8 mouse cellular contexts compared by ENCODE assay signal in the genomic region with DNA sequence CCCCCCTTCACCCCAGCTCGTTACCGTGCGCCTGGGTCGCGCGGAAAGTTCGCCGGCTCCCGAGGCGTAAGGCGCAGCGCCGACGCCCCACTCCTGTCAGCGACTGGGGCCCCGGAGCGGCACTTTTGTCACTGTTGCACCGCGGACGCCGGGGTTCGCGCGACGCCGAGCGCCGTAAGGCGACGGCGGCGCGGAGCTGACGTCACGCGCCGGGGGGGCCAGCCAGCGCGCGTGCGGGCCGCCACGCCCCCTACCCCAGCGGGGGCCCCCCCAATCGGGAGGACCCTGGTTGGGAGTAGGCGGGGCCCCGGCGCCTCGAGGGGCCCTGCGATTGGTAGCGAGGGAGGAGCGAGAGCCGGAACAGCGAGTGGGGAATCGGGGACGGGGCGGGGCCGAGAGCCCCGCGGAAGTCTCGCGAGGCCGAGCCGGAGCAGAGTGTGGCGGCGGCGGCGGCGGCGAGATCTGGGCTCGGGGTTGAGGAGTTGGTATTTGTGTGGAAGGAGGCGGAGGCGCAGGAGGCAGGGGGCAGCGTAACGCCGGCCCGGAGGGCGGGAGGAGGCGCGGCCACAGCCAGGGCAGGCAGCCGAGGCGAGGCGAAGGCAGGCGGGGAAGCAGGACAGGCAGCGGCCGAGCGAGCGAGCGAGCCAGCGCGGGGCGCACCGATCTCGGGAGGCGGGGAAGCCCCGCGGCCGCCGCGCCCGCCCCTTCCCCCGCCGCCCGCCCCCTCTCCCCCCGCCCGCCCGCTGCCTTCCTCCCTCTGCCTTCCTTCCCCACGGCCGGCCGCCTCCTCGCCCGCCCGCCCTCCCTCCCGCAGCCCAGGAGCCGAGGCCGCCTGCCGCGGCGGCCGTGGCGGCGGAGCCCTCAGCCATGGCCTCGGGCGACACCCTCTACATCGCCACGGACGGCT. TPM values are rescaled to one million over a fixed set of nuclear protein-coding genes. Genes with fewer than 3 reads are reported as not detected.
DNase-seq lines count a peak whose midpoint lies in the region; ATAC-seq and TF ChIP-seq lines count a peak whose summit lies in the region.

A gene (plus strand): TSS at position 428 of the 907 bp plus-strand sequence.

- WGBS in forebrain, embryonic 10.5 days = under 1% methylated on average over 101 of the region's 127 CpGs
- under 1% methylated on average over 104 of the region's 127 CpGs for WGBS in heart, embryonic 15.5 days
- WGBS in liver, embryonic 14.5 days (ENCODE audit: insufficient replicate concordance) = under 1% methylated on average over 75 of the region's 127 CpGs
- under 1% methylated on average over 50 of the region's 127 CpGs for WGBS in neural tube, embryonic 11.5 days
- under 1% methylated on average over 65 of the region's 127 CpGs for WGBS in stomach, postnatal 0 days

- peak; percentile 53 for TF ChIP-seq EP300 in liver, embryonic 14.5 days (IDR thresholded peaks at IDR 0.05; ENCODE audit: low read depth)
- TF ChIP-seq EP300 in stomach, postnatal 0 days (optimal IDR thresholded peaks at IDR 0.05) = peak; percentile 89

- TF ChIP-seq CTCF in liver, embryonic 14.5 days (IDR thresholded peaks at IDR 0.05; ENCODE audit: low read depth) = 0 out of 2 replicates have a peak, but pooled peaks have one; percentile 3
- TF ChIP-seq CTCF in stomach, postnatal 0 days (IDR thresholded peaks at IDR 0.05; ENCODE audit: low read depth) = peak; percentile 48

- H3K9ac ChIP-seq in heart, embryonic 15.5 days = peak within 1 kb of the TSS; percentile 97
- H3K9ac ChIP-seq in liver, embryonic 14.5 days (replicated peaks) = peak within 1 kb of the TSS; percentile 93
- H3K9ac ChIP-seq in neural tube, embryonic 11.5 days (ENCODE audit: low read length) = peak within 1 kb of the TSS; percentile 90
- peak within 1 kb of the TSS; percentile 94 for H3K9ac ChIP-seq in stomach, postnatal 0 days (ENCODE audit: low read length)

- H3K9me3 ChIP-seq in forebrain, embryonic 10.5 days = no peaks in the 10 kb centered on the region
- no peaks in the 10 kb centered on the region for H3K9me3 ChIP-seq in heart, embryonic 15.5 days (replicated peaks)
- no peaks in the 10 kb centered on the region for H3K9me3 ChIP-seq in liver, embryonic 14.5 days (ENCODE audit: control insufficient read depth, low read length)
- no peaks in the 10 kb centered on the region for H3K9me3 ChIP-seq in neural tube, embryonic 11.5 days (ENCODE audit: control insufficient read depth, low read length)
- H3K9me3 ChIP-seq in stomach, postnatal 0 days (ENCODE audit: control insufficient read depth, low read length) = no peaks in the 10 kb centered on the region

- H3K4me3 ChIP-seq in forebrain, embryonic 10.5 days = peak within 1 kb of the TSS; percentile 98
- peak within 1 kb of the TSS; percentile 99 for H3K4me3 ChIP-seq in heart, embryonic 15.5 days
- H3K4me3 ChIP-seq in liver, embryonic 14.5 days (ENCODE audit: insufficient read depth in 1 of 2, low read depth in 2 of 2, low read length in 2 of 2) = peak within 1 kb of the TSS; percentile 80 to 98
- peak within 1 kb of the TSS; percentile 91 for H3K4me3 ChIP-seq in neural tube, embryonic 11.5 days (ENCODE audit: low read depth, low read length)
- peak within 1 kb of the TSS; percentile 99 for H3K4me3 ChIP-seq in stomach, postnatal 0 days (ENCODE audit: low read depth, low read length)

- H3K4me2 ChIP-seq in heart, embryonic 15.5 days = peak within 1 kb of the TSS; percentile 63
- H3K4me2 ChIP-seq in liver, embryonic 14.5 days (ENCODE audit: low read depth) = peak within 1 kb of the TSS; percentile 88
- H3K4me2 ChIP-seq in neural tube, embryonic 11.5 days (ENCODE audit: low read depth) = peak within 1 kb of the TSS; percentile 59
- peak within 1 kb of the TSS; percentile 62 for H3K4me2 ChIP-seq in stomach, postnatal 0 days (replicated peaks; ENCODE audit: low read depth)

- no peaks in the 10 kb centered on the region for H3K27me3 ChIP-seq in forebrain, embryonic 10.5 days (ENCODE audit: poor library complexity, severe bottlenecking)
- no peaks in the 10 kb centered on the region for H3K27me3 ChIP-seq in heart, embryonic 15.5 days
- H3K27me3 ChIP-seq in liver, embryonic 14.5 days (ENCODE audit: control insufficient read depth, insufficient read depth, low read length) = no peaks in the 10 kb centered on the region
- no peaks in the 10 kb centered on the region for H3K27me3 ChIP-seq in neural tube, embryonic 11.5 days (ENCODE audit: control insufficient read depth, insufficient read depth, low read length)
- no peaks in the 10 kb centered on the region for H3K27me3 ChIP-seq in stomach, postnatal 0 days (ENCODE audit: control insufficient read depth, insufficient read depth, low read length)

- H3K27ac ChIP-seq in forebrain, embryonic 10.5 days = peak within 1 kb of the TSS; percentile 97
- H3K27ac ChIP-seq in heart, embryonic 15.5 days = peak within 1 kb of the TSS; percentile 100
- H3K27ac ChIP-seq in liver, embryonic 14.5 days = peak within 1 kb of the TSS; percentile 90
- peak within 1 kb of the TSS; percentile 96 for H3K27ac ChIP-seq in neural tube, embryonic 11.5 days (ENCODE audit: low read depth, low read length)
- peak within 1 kb of the TSS; percentile 100 for H3K27ac ChIP-seq in stomach, postnatal 0 days (replicated peaks)

- peak; percentile 98 to 99 for DNase-seq in CD8-positive naive resting alpha-beta T cell, adult 2 months (ENCODE audit: low read depth in 2 of 2, low spot score in 2 of 2)
- DNase-seq in c-Kit-positive CD71-negative TER-119-negative erythroid progenitor cells, embryonic 14.5 days (ENCODE audit: low read depth) = peak; percentile 94
- DNase-seq in forebrain, embryonic 10.5 days (ENCODE audit: extremely low spot score, low spot score) = peak; percentile 97
- DNase-seq in kidney, postnatal 25 days = peak; percentile 98 to 100
- peak; percentile 96 to 97 (median 97) for DNase-seq in liver, embryonic 14.5 days (ENCODE audit: low read depth in 3 of 3, low spot score in 3 of 3)
- DNase-seq in neural tube, embryonic 11.5 days (ENCODE audit: low spot score) = peak; percentile 99
- peak; percentile 99 for DNase-seq in stomach, postnatal 0 days (ENCODE audit: low spot score)

- ATAC-seq in heart, embryonic 15.5 days (replicated peaks; ENCODE audit: insufficient number of reproducible peaks, insufficient read depth, low FRiP score, low read depth) = peak; percentile 93
- ATAC-seq in liver, embryonic 14.5 days (ENCODE audit: insufficient read depth) = peak; percentile 82
- ATAC-seq in neural tube, embryonic 11.5 days (ENCODE audit: insufficient read depth, low FRiP score, low TSS enrichment) = peak; percentile 94
- peak; percentile 95 for ATAC-seq in stomach, postnatal 0 days (ENCODE audit: low FRiP score, low TSS enrichment)

- H3K4me1 ChIP-seq in forebrain, embryonic 10.5 days = peaks cover 39% of the 10 kb centered on the region
- peaks cover 20% of the 10 kb centered on the region for H3K4me1 ChIP-seq in heart, embryonic 15.5 days (replicated peaks)
- H3K4me1 ChIP-seq in liver, embryonic 14.5 days (replicated peaks; ENCODE audit: control insufficient read depth in 2 of 2, insufficient read depth in 2 of 2, low read length in 1 of 2) = peaks cover 34 to 36% of the 10 kb centered on the region in 2 experiments
- peaks cover 6% of the 10 kb centered on the region; the same call in 1 of the 2 replicates for H3K4me1 ChIP-seq in neural tube, embryonic 11.5 days (ENCODE audit: control insufficient read depth, insufficient read depth, low read length)
- H3K4me1 ChIP-seq in stomach, postnatal 0 days (replicated peaks; ENCODE audit: control insufficient read depth, insufficient read depth) = no peaks in the 10 kb centered on the region; the same call in 1 of the 2 replicates

- H3K36me3 ChIP-seq in forebrain, embryonic 10.5 days (replicated peaks) = peaks cover 18% of the 10 kb centered on the region
- H3K36me3 ChIP-seq in heart, embryonic 15.5 days = no peaks in the 10 kb centered on the region
- H3K36me3 ChIP-seq in liver, embryonic 14.5 days (replicated peaks; ENCODE audit: control insufficient read depth, insufficient read depth, low read depth) = no peaks in the 10 kb centered on the region; the same call in 1 of the 2 replicates
- no peaks in the 10 kb centered on the region for H3K36me3 ChIP-seq in neural tube, embryonic 11.5 days (ENCODE audit: control insufficient read depth, insufficient read depth, low read length)
- H3K36me3 ChIP-seq in stomach, postnatal 0 days (ENCODE audit: control insufficient read depth, insufficient read depth, low read length) = no peaks in the 10 kb centered on the region

RNA-seq across cellular contexts. Expression of the gene that starts here (rescaled TPM):
- polyA plus RNA-seq in forebrain, embryonic 10.5 days (2016; fragmentation: Nextera tagmentation; extraction: Ambion mirVana) = 15.1 and 15.4 TPM in 2 replicates
- polyA plus RNA-seq in heart, embryonic 15.5 days (2015; fragmentation: Nextera tagmentation; extraction: Ambion mirVana) = 10.5 and 13.1 TPM in 2 replicates
- 8.1 and 11.8 TPM in 2 replicates for polyA plus RNA-seq in liver, embryonic 14.5 days (2012; rRNA removed)
- polyA plus RNA-seq in liver, embryonic 14.5 days (2014; fragmentation: Nextera tagmentation; extraction: Ambion mirVana) = 7.9 and 9.1 TPM in 2 replicates
- polyA plus RNA-seq in neural tube, embryonic 11.5 days (2014; fragmentation: Nextera tagmentation; extraction: Ambion mirVana) = 17.6 and 18.7 TPM in 2 replicates
- polyA plus RNA-seq in stomach, postnatal 0 days (2015; fragmentation: Nextera tagmentation; extraction: Ambion mirVana) = 9.6 and 9.9 TPM in 2 replicates

Comparison
In these comparisons a context has a peak if more than half of its experiments do, and no peak if none do; other contexts are left out.
1. Peak in every context shown above with its lines: DNase-seq, ATAC-seq, H3K4me3 ChIP-seq and H3K27ac ChIP-seq.